Mouse (Mus musculus): Measurements from ENCODE around the gene Mphosph9.

DNA sequence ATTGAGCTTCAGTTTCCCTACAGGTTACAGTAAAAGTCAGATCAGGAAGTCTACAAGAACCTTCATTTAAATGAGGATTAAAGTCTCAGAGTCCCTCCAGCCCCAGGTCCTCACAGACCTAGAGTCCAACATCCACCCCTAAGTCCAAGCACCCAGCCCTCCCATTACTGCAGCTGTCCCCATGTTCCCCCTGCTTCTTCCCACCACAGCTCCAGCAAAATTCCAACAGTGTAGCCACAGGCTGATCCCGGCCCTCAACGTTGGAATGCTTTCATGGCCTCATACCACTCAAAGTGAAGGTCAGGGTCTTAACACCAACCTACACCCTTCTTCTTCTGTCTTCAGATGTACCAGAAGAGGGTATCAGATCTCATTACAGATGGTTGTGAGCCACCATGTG lies 116.1 kb downstream of the Mphosph9 start:
- no peak for TF ChIP-seq GATA1 (IDR thresholded peaks at IDR 0.05; ENCODE audit: low read length)
- no peak for TF ChIP-seq TAL1 (IDR thresholded peaks at IDR 0.05; ENCODE audit: low read length)
